Mouse (Mus musculus): ENCODE measurements around the gene Wdr47. TPM values are rescaled to one million over a fixed set of nuclear protein-coding genes. Genes with fewer than 3 reads are reported as not detected.

Wdr47 gene
- total RNA-seq, 2 experiments from 2014 or later: 6.2 to 7.7 TPM

Small RNA genes within 50 kb of the gene (microRNA-seq; reads per million reads assigned to microRNA genes)
- 0 reads per million in 2 experiments for gene Gm22860

Other genes starting within 250 kb of the Wdr47 start
- not detected for gene Mybphl, start 226.4 kb upstream of the Wdr47 start, total RNA-seq (2021)
- 1 to 10 TPM; 2.3 to 3.0 TPM for gene Psrc1, start 207.4 kb upstream of the Wdr47 start, total RNA-seq (2021)
- 1 to 10 TPM; 2.9 to 4.3 TPM for gene Celsr2, start 175.7 kb upstream of the Wdr47 start, total RNA-seq (2021)
- gene Sars, start 146.1 kb upstream of the Wdr47 start, total RNA-seq (2021): 100 to 1,000 TPM; 109 to 111 TPM
- not detected for gene 1700013F07Rik, start 57.1 kb upstream of the Wdr47 start, total RNA-seq (2021)
- gene 5330417C22Rik, start 54.7 kb upstream of the Wdr47 start, total RNA-seq (2021): under 1 TPM; 0.19 to 0.25 TPM
- 10 to 100 TPM; 23.1 to 24.9 TPM for gene Tmem167b, start 28.8 kb upstream of the Wdr47 start, total RNA-seq (2021)
- 10 to 100 TPM; 19.4 to 22.6 TPM for gene Taf13, start 19.6 kb upstream of the Wdr47 start, total RNA-seq (2021)
- gene Clcc1, start 62.6 kb downstream of the Wdr47 start, total RNA-seq (2021): 10 to 100 TPM; 26.4 to 29.9 TPM
- 10 to 100 TPM; 14.2 to 15.3 TPM for gene Gpsm2, start 131.0 kb downstream of the Wdr47 start, total RNA-seq (2021)
- under 1 TPM; 0.27 to 0.31 TPM for gene Aknad1, start 148.4 kb downstream of the Wdr47 start, total RNA-seq (2021)
- gene Stxbp3, start 249.2 kb downstream of the Wdr47 start, total RNA-seq (2021): 10 to 100 TPM; 31.8 to 38.5 TPM